Mouse (Mus musculus): Measurements from ENCODE around the gene Pcgf3. TPM values are rescaled to one million over a fixed set of nuclear protein-coding genes. Genes with fewer than 3 reads are reported as not detected.
A peak's percentile ranks its signal among the peaks of the same experiment; 100 is the strongest.

Gene Pcgf3
- polyA plus RNA-seq (2015; fragmentation: Nextera tagmentation; extraction: Ambion mirVana): 7.8 and 8.3 TPM in 2 replicates

DNA sequence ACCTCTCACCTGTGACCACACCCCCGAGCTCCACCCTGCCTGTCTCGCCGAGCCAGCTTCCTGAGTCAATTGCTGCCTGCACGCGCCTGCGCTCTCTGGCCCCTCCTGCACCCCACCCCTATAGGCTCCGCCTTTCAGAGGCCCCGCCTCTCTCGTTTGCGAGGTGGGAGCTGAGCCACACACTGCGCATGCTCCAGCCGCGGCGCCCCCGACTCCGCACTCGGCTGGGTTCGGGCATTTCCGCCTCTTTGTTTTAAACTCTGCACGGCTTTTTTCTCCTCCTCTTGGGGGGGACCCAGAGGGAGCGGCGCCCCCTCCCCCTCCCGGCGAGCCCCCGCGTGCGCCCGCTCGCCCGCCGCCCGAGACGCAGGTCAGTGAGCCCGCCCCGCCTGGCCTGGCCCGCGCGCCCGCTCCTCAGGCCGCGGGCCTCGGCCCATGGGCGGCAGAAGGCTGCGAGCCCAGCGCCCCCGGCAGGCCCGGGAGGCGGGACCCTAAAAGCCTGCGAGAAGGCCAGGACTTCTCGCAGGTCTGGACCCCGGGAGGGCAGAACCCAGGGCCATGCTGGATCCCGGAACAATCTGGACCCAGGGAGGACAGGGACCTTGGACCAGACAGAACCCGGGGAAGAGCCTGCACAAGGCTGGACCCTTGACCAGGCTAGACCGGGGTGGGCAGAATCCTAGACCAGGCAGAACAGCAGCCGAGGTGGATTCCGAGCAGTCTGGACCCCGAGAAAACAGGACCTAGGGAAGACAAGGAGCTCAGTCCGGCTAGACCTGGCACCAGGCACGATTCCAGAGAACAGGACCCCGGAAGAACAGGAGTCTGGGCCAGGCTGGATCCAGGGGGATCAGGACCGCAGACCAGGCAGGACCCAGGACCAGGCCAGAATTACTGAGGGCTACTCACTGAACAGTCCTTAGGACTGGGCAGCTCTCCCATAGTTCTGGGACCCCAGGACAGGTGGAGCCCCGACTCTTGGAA lies at the start of gene Pcgf3:
Gene Pcgf3 (plus strand): TSS at position 151 of the 984 bp plus-strand sequence.
- peak; percentile 98 for DNase-seq (ENCODE audit: low spot score)

GRCm38 (mm10) chr5:108414711-108415110 lies 46.3 kb upstream of the Pcgf3 start:
- no peak for DNase-seq (ENCODE audit: low spot score)

DNA sequence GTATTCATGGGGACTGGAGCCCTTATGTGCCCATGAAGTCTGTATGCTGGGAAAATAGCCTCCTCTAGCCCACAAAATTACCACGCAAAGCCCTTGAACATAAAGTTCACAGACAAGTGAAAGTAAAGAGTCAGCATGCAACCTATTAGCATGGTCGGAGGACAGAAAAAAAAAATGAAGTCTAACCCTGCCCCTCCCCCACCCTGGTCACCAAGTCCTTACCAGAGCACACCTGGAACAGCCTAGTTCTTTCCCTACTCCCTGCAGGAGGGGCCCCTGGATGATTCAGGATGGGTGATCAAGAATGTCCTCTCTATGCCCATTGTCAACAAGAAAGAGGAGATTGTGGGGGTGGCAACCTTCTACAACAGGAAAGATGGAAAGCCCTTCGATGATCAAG lies 38.3 kb upstream of the Pcgf3 start:
- no peak for DNase-seq (ENCODE audit: low spot score)

GRCm38 (mm10) chr5:108423427-108423826 lies 37.6 kb upstream of the Pcgf3 start:
- DNase-seq (ENCODE audit: low spot score): no peak

DNA sequence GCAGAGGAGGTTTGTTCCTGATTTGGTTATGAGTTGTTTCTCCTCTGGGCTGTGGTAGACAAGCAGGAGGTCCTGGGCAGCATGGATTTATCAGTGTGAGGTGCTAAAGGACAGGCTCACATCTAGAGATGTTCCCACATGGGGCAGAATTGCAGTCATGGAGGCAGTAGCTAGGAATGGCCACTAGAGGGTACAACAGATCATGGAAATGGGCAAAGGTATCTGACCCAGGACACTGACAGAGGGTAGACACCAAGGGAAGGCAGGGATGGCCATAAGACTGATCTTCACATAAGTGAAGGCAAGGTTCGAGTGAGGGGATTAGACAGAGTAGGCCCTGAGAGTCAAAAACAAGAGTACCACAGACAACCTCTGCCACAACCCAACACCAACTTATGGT lies 33.8 kb upstream of the Pcgf3 start:
- DNase-seq (ENCODE audit: low spot score): peak; percentile 48

DNA sequence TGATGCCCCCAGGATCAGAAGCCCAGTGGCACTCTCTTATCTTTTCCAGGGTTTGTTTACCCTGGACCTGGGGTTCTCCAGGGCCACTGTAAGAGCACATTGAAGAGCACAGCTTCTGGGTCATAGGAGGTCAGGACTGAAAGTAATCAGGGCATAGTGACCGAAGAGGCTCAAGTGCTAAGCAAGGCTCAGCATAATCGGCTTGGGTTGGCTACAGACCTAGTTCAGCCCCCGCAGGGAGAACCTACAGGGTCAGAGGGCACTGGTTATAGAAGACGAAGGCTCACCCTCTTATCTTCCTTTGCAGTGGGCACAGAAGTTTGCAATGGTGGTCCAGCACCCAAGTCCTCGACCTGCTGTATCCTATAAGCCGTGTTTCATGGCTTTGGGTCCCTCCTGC lies 29.8 kb upstream of the Pcgf3 start:
- no peak for DNase-seq (ENCODE audit: low spot score)

- DNase-seq (ENCODE audit: low spot score): peak; percentile 96
These were observed 27.0 kb upstream of the Pcgf3 start, which contains the start of gene Atp5k for GRCm38 (mm10) chr5:108433804-108434587. Gene Atp5k (minus strand): TSS chr5:108434448.

DNA sequence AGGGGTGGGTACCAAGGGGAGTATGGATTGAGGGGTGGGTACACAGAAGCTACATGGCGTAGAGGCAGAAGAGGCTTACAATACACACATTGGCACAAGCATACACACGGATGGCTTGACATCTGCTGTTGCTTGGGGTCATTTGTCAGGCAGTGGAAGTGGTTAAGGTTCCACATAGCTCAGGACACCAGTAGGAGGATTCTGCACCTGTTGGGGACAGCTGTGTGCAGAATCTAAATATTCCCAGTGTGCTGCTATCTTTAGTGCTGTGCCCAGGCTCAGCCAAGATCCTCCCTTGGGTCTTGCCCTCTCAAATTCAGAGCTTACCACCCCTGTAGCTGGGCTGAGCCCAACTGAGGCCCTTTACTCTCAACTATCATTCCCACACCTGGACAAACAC lies 24.9 kb upstream of the Pcgf3 start:
- no peak for DNase-seq (ENCODE audit: low spot score)

DNA sequence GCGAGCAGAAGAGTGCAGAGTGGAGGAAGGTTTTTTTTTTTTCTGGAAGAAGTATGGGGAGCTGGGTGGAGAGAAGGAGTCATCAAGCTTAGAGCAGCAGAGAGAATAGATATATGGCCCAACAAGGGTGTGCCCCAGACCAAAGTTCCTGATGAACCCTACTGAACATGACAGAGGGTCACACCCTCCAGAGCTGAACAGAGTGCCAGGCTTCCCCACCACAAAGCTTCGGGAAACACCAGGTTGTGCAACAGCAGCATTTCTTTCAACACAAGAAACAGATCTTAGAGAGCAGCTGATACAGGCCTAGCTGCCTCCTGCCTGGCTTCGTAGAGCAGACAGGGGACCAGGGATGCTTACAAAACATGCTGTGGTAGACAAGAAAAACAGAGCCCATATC lies 14.1 kb upstream of the Pcgf3 start:
- DNase-seq (ENCODE audit: low spot score): no peak

- DNase-seq (ENCODE audit: low spot score): no peak
These were observed 13.2 kb upstream of the Pcgf3 start for GRCm38 (mm10) chr5:108447857-108448256.

DNA sequence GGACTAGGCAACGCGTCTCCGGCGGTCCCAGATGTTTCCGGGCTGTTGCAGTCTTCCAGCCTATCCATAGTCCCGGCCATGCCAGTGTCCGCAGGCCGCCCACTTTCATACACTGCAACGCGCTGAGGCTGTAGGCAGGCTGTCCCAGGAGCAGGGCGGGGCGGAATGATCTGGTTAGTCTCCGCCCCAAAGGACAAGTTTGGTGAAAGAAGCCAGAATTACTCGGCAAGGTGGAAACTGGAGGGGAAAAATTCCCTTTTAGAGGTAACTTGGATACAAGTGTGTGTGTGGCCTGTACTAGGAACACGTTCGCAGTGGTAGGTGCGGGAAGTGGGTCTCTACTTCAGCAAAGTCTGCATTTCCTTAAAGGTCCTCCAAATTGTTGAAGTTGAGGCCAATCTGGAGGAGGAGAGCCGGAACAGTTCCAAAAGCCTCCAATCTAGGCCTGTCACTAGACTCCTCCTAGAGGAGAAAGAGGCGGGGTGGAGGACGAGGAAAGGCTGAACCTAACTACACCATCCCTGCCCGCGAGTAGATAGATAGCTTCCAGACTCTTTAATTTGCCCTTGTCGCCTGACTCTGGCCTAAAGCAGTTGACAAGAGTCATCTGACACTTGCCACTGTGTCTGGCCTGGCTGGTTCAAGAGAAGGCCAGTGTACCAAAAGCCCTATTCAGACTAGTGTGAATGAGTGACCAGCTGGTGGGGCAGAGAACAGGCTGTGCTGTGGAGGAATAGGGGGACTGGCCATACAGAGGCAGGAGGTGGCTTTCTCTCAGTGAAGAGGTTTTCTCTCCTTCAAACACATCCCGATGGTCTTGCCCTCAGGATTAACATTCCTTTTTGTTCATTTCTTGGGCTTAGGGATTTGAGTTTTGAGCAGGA lies 12.0 kb upstream of the Pcgf3 start, which contains the start of gene Mfsd7a:
Gene Mfsd7a (minus strand): TSS at position 107 of the 884 bp plus-strand sequence.
- no peak for DNase-seq (ENCODE audit: low spot score)

GRCm38 (mm10) chr5:108450837-108451540 lies 10.0 kb upstream of the Pcgf3 start:
- no peak for DNase-seq (ENCODE audit: low spot score)

DNA sequence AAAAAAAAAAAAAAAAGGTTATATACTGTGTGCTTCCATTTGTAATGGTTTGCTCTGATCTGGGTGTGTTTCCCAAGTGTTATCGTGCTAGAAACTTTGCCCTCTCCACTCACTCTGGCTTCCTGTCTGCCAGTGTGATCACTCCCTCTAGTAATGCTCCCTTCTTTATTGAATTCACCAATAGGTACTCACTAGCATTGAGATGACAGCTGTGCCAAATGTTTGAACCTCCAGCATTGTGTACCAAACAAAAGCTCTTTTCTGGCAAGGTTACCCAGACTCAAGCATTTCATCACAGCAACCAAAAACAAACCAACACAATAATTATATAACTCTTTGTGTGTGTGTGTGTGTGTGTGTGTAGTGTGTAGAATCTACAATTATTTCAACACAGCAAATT lies 9.4 kb upstream of the Pcgf3 start:
- DNase-seq (ENCODE audit: low spot score): no peak

GRCm38 (mm10) chr5:108452422-108452821 lies 8.6 kb upstream of the Pcgf3 start:
- no peak for DNase-seq (ENCODE audit: low spot score)

DNA sequence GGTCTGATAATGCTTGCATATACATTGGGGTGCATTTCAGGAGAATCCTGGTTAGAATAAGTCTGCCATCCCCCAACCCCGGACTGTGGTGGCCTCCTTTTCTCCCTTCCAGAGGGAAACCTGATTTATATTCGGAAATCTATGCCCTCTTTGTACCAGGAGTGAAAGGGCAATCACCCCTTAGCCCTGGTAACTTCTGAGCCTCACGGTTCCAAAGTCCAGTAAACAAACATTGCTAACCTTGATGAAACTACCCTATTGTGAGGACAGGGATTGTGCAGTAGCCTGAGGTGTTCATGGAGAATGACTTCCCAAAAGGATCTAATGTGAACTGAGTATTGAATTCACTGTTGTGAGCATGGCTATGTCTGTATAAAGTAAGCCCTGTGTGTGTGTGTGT lies 6.9 kb upstream of the Pcgf3 start:
- no peak for DNase-seq (ENCODE audit: low spot score)

DNA sequence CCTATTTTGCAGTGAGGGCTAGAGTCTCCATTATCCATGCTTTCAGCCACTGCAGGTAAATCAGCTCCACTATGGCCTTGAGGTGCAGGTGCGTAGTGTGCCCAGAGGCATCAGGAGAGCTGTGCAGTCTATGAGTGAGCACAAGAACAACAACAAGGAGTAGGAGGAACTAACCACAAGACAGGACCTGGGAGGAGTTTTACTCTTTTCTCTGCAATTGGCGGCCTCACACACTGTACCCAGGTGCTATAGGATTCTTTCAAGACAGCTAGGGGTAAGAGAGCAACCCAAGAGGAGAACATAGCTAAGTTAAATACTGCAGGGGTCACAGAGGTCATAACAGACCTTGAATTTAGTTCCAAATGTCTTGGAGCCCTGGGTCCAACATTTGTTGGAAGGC lies 2.3 kb upstream of the Pcgf3 start:
- DNase-seq (ENCODE audit: low spot score): peak; percentile 75

GRCm38 (mm10) chr5:108460461-108460860 lies 571 bp upstream of the Pcgf3 start:
- DNase-seq (ENCODE audit: low spot score): no peak

GRCm38 (mm10) chr5:108462446-108462845 lies 1.4 kb downstream of the Pcgf3 start:
- no peak for DNase-seq (ENCODE audit: low spot score)

DNA sequence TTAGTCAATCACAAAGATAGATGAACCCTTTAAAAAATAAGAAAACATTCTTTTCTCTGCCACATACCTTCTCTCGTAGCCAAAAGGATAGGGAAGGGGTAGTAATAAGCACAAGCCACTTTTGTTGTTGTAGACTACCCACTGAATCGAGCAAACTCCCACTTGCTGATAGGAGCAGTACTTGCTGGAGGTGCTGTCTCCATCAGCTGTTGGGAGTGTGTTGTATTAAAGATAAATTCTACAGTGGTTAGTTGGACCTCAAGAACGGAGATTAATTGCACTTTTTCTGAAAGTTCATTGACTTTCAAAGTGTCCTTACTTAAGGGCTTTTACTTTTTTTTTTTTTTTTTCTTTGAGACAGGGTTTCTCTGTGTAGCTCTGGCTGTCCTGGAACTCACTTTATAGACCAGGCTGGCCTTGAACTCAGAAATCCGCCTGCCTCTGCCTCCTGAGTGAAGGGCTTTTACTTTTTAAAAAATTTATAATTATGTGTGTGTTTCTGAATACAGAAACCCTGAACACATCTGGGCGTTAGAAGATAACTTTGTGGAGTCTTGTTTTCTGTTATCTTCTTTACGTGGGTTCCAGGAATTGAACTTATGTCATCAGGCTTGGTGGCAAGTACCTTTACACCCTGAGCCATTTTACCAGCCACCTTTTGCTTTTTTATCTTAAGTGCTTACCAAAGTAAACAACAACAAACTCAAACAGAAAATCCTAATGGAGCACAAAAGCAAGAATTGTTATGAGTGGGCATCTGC lies 4.3 kb downstream of the Pcgf3 start:
- no peak for DNase-seq (ENCODE audit: low spot score)

- no peak for DNase-seq (ENCODE audit: low spot score)
These were observed 5.6 kb downstream of the Pcgf3 start for GRCm38 (mm10) chr5:108466647-108467046.

Data from thymus, postnatal 0 days (tissue).